Mouse (Mus musculus) cortical plate, adult 2 months (tissue): Measurements from ENCODE around the gene Cuedc1.

Experiments used
- CTCF ChIP-seq: fragments of 200-500 bp; IDR thresholded peaks from 2 replicates; pipeline ENCODE4 v1.5.1; 2011; ENCODE audit warnings: mild to moderate bottlenecking, control low read depth, low read length; ENCODE audit not compliant: insufficient read depth; ENCODE audit errors: extremely low read depth
- POLR2A ChIP-seq: fragments of 200-500 bp; IDR thresholded peaks from 2 replicates; pipeline ENCODE4 v1.6.1; 2011; ENCODE audit warnings: mild to moderate bottlenecking, low read length, control low read depth; ENCODE audit not compliant: insufficient read depth; ENCODE audit errors: extremely low read depth

DNA sequence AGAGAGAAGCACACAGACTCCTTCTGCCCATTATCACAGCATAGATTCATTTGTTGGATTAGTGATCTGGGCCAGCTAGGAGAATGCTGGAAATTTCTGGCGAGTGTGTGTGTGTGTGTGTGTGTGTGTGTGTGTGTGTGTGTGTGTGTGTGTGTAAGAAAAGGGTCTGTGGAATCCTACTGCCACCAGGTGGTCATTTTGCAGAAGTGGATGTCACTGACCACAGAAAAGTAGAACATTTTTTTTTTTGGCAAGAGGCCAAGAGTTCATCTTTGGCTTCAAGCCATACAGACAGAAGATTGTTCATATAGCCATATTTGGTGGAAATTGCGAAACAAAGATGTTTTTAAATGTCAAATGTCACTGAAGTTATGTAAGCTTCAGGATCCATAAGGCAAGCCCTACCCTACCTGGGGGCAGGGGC lies 99.3 kb downstream of the Cuedc1 start:
- no peak for TF ChIP-seq POLR2A
- TF ChIP-seq CTCF = peak; percentile 57
